In genomic region chr2:140705278-140705677, GRCm38 (mm10) we compare ENCODE assay signal across 17 mouse cellular contexts. TPM values are rescaled to one million over a fixed set of nuclear protein-coding genes. Genes with fewer than 3 reads are reported as not detected.
DNase-seq lines count a peak whose midpoint lies in the region; ATAC-seq lines count a peak whose summit lies in the region.
"Had no signal": no experiment of that assay in that cellular context is flagged by ENCODE, and none has a peak within 500 bp of the region (broad histone marks: within the 10 kb centered on the region; RNA-seq: fewer than 3 reads in every experiment).

No protein-coding gene starts in this region.

- ATAC-seq in forebrain, embryonic 11.5 days (replicated peaks; ENCODE audit: low FRiP score), result peak; percentile 74
- ATAC-seq in forebrain, embryonic 16.5 days, result no peak
- ATAC-seq in hindbrain, embryonic 11.5 days (ENCODE audit: low FRiP score), result peak; percentile 51; the same call in 1 of the 2 replicates
- ATAC-seq in limb, embryonic 13.5 days (ENCODE audit: low FRiP score, low read depth), result peak; percentile 67; the same call in 1 of the 2 replicates
- no peak for ATAC-seq in frontal cortex, adult (ENCODE audit: low TSS enrichment)
- ATAC-seq: intestine, embryonic 15.5 days; Patski had no signal

- peaks cover 10% of the 10 kb centered on the region; the same call in 1 of the 2 replicates for H3K4me1 ChIP-seq in forebrain, embryonic 11.5 days (replicated peaks; ENCODE audit: control insufficient read depth, insufficient read depth, low read length)
- H3K4me1 ChIP-seq in forebrain, embryonic 16.5 days (replicated peaks; ENCODE audit: control insufficient read depth, insufficient read depth, low read length), result peaks cover 4% of the 10 kb centered on the region
- 0 out of 2 replicates have a peak, but pooled peaks cover 3% of the 10 kb centered on the region for H3K4me1 ChIP-seq in hindbrain, embryonic 11.5 days (replicated peaks; ENCODE audit: control insufficient read depth, insufficient read depth, low read length)
- peaks cover 15% of the 10 kb centered on the region for H3K4me1 ChIP-seq in limb, embryonic 13.5 days
- H3K4me1 ChIP-seq: intestine, embryonic 15.5 days had no signal

- H3K9me3 ChIP-seq in forebrain, embryonic 11.5 days (ENCODE audit: control insufficient read depth, low read length), result no peaks in the 10 kb centered on the region
- H3K9me3 ChIP-seq in forebrain, embryonic 16.5 days (ENCODE audit: control insufficient read depth, low read length), result no peaks in the 10 kb centered on the region
- no peaks in the 10 kb centered on the region for H3K9me3 ChIP-seq in hindbrain, embryonic 11.5 days (ENCODE audit: control insufficient read depth, low read length)
- H3K9me3 ChIP-seq in limb, embryonic 13.5 days, result no peaks in the 10 kb centered on the region
- H3K9me3 ChIP-seq: embryonic facial prominence, embryonic 13.5 days; intestine, embryonic 15.5 days had no signal

- no peak overlapping the region for H3K4me3 ChIP-seq in forebrain, embryonic 11.5 days (ENCODE audit: low read depth, low read length)
- no peak overlapping the region for H3K4me3 ChIP-seq in forebrain, embryonic 16.5 days (replicated peaks; ENCODE audit: low read length)
- H3K4me3 ChIP-seq in hindbrain, embryonic 11.5 days (ENCODE audit: low read depth, low read length), result no peak overlapping the region
- H3K4me3 ChIP-seq in limb, embryonic 13.5 days, result no peak overlapping the region
- H3K4me3 ChIP-seq: embryonic facial prominence, embryonic 13.5 days; intestine, embryonic 15.5 days had no signal

- intact Hi-C loops in left cerebral cortex, postnatal 14 days (cut with DNase I), result no loop called here

- 0% methylated on average over 2 of the region's 2 CpGs for WGBS in forebrain, embryonic 11.5 days
- 3% methylated on average over 2 of the region's 2 CpGs for WGBS in forebrain, embryonic 16.5 days
- 1% methylated on average over 2 of the region's 2 CpGs for WGBS in hindbrain, embryonic 11.5 days
- WGBS in limb, embryonic 13.5 days, result 13% methylated on average over 2 of the region's 2 CpGs

- no peak overlapping the region for H3K9ac ChIP-seq in forebrain, embryonic 11.5 days (ENCODE audit: low read length)
- no peak overlapping the region for H3K9ac ChIP-seq in forebrain, embryonic 16.5 days (replicated peaks; ENCODE audit: low read depth, low read length)
- H3K9ac ChIP-seq in hindbrain, embryonic 11.5 days (ENCODE audit: low read depth, low read length), result no peak overlapping the region
- H3K9ac ChIP-seq in limb, embryonic 13.5 days, result no peak overlapping the region
- H3K9ac ChIP-seq: embryonic facial prominence, embryonic 13.5 days; intestine, embryonic 15.5 days had no signal

- H3K27me3 ChIP-seq in forebrain, embryonic 11.5 days (ENCODE audit: control insufficient read depth, insufficient read depth, low read length), result peaks cover 5% of the 10 kb centered on the region; the same call in 1 of the 2 replicates
- H3K27me3 ChIP-seq in forebrain, embryonic 16.5 days (replicated peaks; ENCODE audit: control insufficient read depth, insufficient read depth, low read length), result no peaks in the 10 kb centered on the region
- no peaks in the 10 kb centered on the region for H3K27me3 ChIP-seq in hindbrain, embryonic 11.5 days (ENCODE audit: control insufficient read depth, insufficient read depth, low read length)
- H3K27me3 ChIP-seq in limb, embryonic 13.5 days, result no peaks in the 10 kb centered on the region
- H3K27me3 ChIP-seq: embryonic facial prominence, embryonic 13.5 days; intestine, embryonic 15.5 days; Patski had no signal

- H3K4me2 ChIP-seq in forebrain, embryonic 11.5 days (ENCODE audit: low read depth, low read length, severe bottlenecking), result no peak overlapping the region
- no peak overlapping the region for H3K4me2 ChIP-seq in forebrain, embryonic 16.5 days (ENCODE audit: low read length)
- no peak overlapping the region for H3K4me2 ChIP-seq in hindbrain, embryonic 11.5 days (replicated peaks; ENCODE audit: low read depth, low read length)
- peak overlapping the region; percentile 7; the same call in 1 of the 2 replicates for H3K4me2 ChIP-seq in limb, embryonic 13.5 days (replicated peaks)
- H3K4me2 ChIP-seq: embryonic facial prominence, embryonic 13.5 days; intestine, embryonic 15.5 days had no signal

- no peak overlapping the region for H3K27ac ChIP-seq in forebrain, embryonic 11.5 days (ENCODE audit: low read depth, low read length)
- no peak overlapping the region for H3K27ac ChIP-seq in forebrain, embryonic 16.5 days (ENCODE audit: low read length)
- H3K27ac ChIP-seq in hindbrain, embryonic 11.5 days (ENCODE audit: low read depth, low read length), result no peak overlapping the region
- H3K27ac ChIP-seq in limb, embryonic 13.5 days, result no peak overlapping the region
- H3K27ac ChIP-seq: embryonic facial prominence, embryonic 13.5 days; intestine, embryonic 15.5 days had no signal

- no peak for DNase-seq in forebrain, embryonic 11.5 days (ENCODE audit: low spot score)
- peak; percentile 40 for DNase-seq in hindbrain, embryonic 11.5 days (ENCODE audit: low spot score)
- peak; percentile 48 for DNase-seq in retina, postnatal 1 day
- DNase-seq in left cerebral cortex, postnatal 14 days (ENCODE audit: low spot score in 2 of 2), result no peak
- no peak for DNase-seq in kidney, adult 9 months
- DNase-seq: cerebellum, adult 9-10 months; kidney, postnatal 25 days; liver; lung, adult 2 months; thymus, postnatal 25 days had no signal

- no peaks in the 10 kb centered on the region for H3K36me3 ChIP-seq in forebrain, embryonic 11.5 days (ENCODE audit: control insufficient read depth, insufficient read depth, low read length)
- H3K36me3 ChIP-seq in forebrain, embryonic 16.5 days (ENCODE audit: control insufficient read depth, insufficient read depth), result no peaks in the 10 kb centered on the region
- no peaks in the 10 kb centered on the region for H3K36me3 ChIP-seq in hindbrain, embryonic 11.5 days (ENCODE audit: control insufficient read depth, insufficient read depth, low read length)
- H3K36me3 ChIP-seq in limb, embryonic 13.5 days, result no peaks in the 10 kb centered on the region
- H3K36me3 ChIP-seq: embryonic facial prominence, embryonic 13.5 days; intestine, embryonic 15.5 days had no signal

RNA-seq across cellular contexts. Expression of gene Flrt3, which starts 34.0 kb away (rescaled TPM):
- polyA plus RNA-seq in forebrain, embryonic 11.5 days (2014; fragmentation: Nextera tagmentation; extraction: Ambion mirVana), result 92.2 and 104 TPM in 2 replicates
- polyA plus RNA-seq in forebrain, embryonic 16.5 days (2015; fragmentation: Nextera tagmentation; extraction: Ambion mirVana), result 57.1 and 63.6 TPM in 2 replicates
- polyA plus RNA-seq in hindbrain, embryonic 11.5 days (2014; fragmentation: Nextera tagmentation; extraction: Ambion mirVana), result 37.5 and 43.4 TPM in 2 replicates
- 53.0 and 55.5 TPM in 2 replicates for polyA plus RNA-seq in limb, embryonic 13.5 days (2015; fragmentation: Nextera tagmentation; extraction: Ambion mirVana)
- total RNA-seq in left cerebral cortex, postnatal 14 days (2021), result 10 to 100 TPM; 29.2 to 31.9 TPM
- total RNA-seq: granulocyte monocyte progenitor cell, adult 5-6 weeks had no signal

Comparison
In these comparisons a context has a peak if more than half of its experiments do, and no peak if none do; other contexts are left out.
1. ATAC-seq: peak in forebrain, embryonic 11.5 days (single experiment), hindbrain, embryonic 11.5 days (single experiment) and limb, embryonic 13.5 days (single experiment); none in forebrain, embryonic 16.5 days (single experiment) and frontal cortex, adult (single experiment).
2. DNase-seq: peak in hindbrain, embryonic 11.5 days (single experiment) and retina, postnatal 1 day (single experiment); none in forebrain, embryonic 11.5 days (single experiment), left cerebral cortex, postnatal 14 days (0 of 2) and kidney, adult 9 months (single experiment).